Mouse (Mus musculus): Measurements from ENCODE around the gene Scgb2b24. TPM values are rescaled to one million over a fixed set of nuclear protein-coding genes. Genes with fewer than 3 reads are reported as not detected.

Gene Scgb2b24
- not detected for polyA plus RNA-seq (2017; shearing (Covaris generic))

DNA sequence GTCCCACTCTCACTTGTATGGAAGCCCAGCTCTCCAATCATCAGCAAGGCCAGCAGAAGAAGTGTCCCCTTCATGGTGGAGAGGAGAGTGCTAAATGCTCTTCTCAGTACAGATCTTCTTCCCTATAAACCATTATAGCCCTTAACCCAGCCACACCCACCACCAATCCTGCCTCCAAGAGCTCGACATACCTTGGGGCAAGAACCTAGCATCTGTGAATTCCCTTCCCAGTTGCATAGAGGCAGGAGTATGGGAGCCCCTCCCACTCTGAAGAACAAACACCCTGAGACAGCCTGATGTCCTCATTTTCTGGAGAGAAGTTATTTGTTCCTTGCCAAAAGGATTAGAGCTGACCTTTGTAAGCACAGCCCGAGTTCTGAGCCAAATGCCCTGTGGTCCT lies at the start of gene Scgb2b24:
Gene Scgb2b24, minus strand, starts transcription at position 101 of the 400 bp plus-strand sequence.
- no peak for ATAC-seq

DNA sequence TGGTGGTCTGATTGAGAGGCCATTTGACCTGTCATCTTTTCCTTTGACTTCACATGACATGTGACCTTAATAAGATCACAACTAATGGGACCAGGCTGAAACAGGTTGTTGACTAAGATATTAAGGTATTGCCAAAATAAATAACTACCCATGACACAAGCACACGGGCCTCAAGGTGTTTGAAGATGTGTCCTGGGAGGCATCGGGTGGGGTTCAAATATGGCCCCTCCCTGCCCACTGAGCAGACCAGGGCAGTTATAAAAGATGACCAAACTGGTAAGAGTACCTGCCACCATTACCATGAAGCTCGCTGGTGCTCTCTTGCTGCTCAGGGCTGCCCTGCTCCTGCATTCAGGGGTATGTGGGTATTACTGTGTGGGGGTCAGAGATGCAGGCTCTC lies 4.4 kb upstream of the Scgb2b24 start, which contains the start of gene Scgb1b24:
Gene Scgb1b24, plus strand, starts transcription at position 301 of the 400 bp plus-strand sequence.
- ATAC-seq, result no peak

DNA sequence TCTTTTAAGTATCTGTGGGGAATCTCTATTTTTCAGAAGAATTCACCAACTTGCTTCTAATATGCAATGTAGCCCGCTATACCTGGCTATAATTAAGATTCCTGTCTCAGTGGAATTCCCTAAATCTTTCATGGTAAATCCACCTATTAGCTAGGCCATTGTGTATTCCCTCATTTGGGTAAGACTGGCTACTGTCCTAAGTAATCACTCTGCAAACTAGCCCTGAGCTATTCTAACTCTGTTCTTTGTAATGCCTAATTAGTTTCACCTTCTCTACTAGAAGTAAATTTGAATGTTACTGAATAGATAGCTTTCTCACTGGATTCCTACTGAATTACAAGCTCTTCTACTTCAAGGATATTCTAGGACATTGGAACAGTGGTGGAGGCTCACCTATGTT lies 49.2 kb downstream of the Scgb2b24 start:
- no peak for ATAC-seq

Other genes with a start within 250 kb of the Scgb2b24 start
- gene Scgb2b21, start 218.9 kb downstream of the Scgb2b24 start, polyA plus RNA-seq (2017; shearing (Covaris generic)), result not detected
- not detected for gene Scgb1b24, start 4.5 kb upstream of the Scgb2b24 start, polyA plus RNA-seq (2017; shearing (Covaris generic))
- gene Scgb2b26, start 205.7 kb upstream of the Scgb2b24 start, polyA plus RNA-seq (2017; shearing (Covaris generic)), result not detected

Data from activated CD4-positive, CD25-positive, alpha-beta regulatory T cell, adult 4 months (primary cell).